Mouse (Mus musculus) limb, embryonic 13.5 days (tissue): Measurements from ENCODE around the gene Galnt3. TPM values are rescaled to one million over a fixed set of nuclear protein-coding genes. Genes with fewer than 3 reads are reported as not detected.

Experiments
- ATAC-seq: fragments of 200-750 bp; cut with Nextera tagmentation; 2 replicates; pipeline ENCODE4 v1.8.0; 2017; ENCODE audit warnings: low read depth, moderate number of reproducible peaks, moderate TSS enrichment; ENCODE audit not compliant: low FRiP score
- H3K27ac ChIP-seq: fragments of 300-500 bp; sonication (generic); 2 replicates; pipeline ENCODE4 v1.5.1; 2015; ENCODE audit warnings: inconsistent platforms, mild to moderate bottlenecking, moderate library complexity
- H3K27me3 ChIP-seq: fragments of 300-500 bp; sonication (generic); 2 replicates; pipeline ENCODE4 v1.6.1; 2015; ENCODE audit warnings: mild to moderate bottlenecking, inconsistent platforms
- H3K36me3 ChIP-seq: fragments of 300-500 bp; sonication (generic); 2 replicates; pipeline ENCODE4 v1.6.1; 2015; ENCODE audit warnings: inconsistent platforms, mild to moderate bottlenecking, moderate library complexity
- H3K4me1 ChIP-seq: fragments of 300-500 bp; sonication (generic); 2 replicates; pipeline ENCODE4 v1.6.1; 2015; ENCODE audit warnings: inconsistent platforms
- H3K4me2 ChIP-seq: fragments of 300-500 bp; sonication (generic); replicated peaks from 2 replicates; pipeline ENCODE4 v1.6.1; 2015; ENCODE audit warnings: inconsistent platforms, mild to moderate bottlenecking, moderate library complexity
- H3K4me3 ChIP-seq: fragments of 300-500 bp; sonication (generic); 2 replicates; pipeline ENCODE4 v1.5.1; 2015; ENCODE audit warnings: moderate library complexity, mild to moderate bottlenecking, inconsistent platforms
- H3K9ac ChIP-seq: fragments of 300-500 bp; sonication (generic); 2 replicates; pipeline ENCODE4 v1.6.1; 2015; ENCODE audit warnings: mild to moderate bottlenecking, inconsistent platforms
- H3K9me3 ChIP-seq: fragments of 300-500 bp; sonication (generic); 2 replicates; pipeline ENCODE4 v1.6.1; 2016; ENCODE audit warnings: inconsistent platforms
- WGBS: fragments of 180-500 bp; shearing (Covaris S2); methylation state at CpG from one replicate; pipeline ENCODE4 v1.1.7; 2015; 5-methylcytosine and 5-hydroxymethylcytosine counted together
- polyA plus RNA-seq: library from polyadenylated mRNA; unstranded; fragments of >200 nt; fragmentation: Nextera tagmentation; extraction: Ambion mirVana; gene quantifications from 2 replicates; pipeline ENCODE4 v1.2.1, GENCODE M21; 2015

The Galnt3 gene
- polyA plus RNA-seq: 2.2 and 5.1 TPM in 2 replicates

GRCm38 (mm10) chr2:66124591-66125271, at the start of gene Galnt3:
Galnt3 (minus strand) TSS chr2:66124994.
- peak within 1 kb of the TSS; percentile 100 for H3K4me2 ChIP-seq
- ATAC-seq: peak; percentile 64
- under 1% methylated on average over 64 of the region's 74 CpGs for WGBS
- peak within 1 kb of the TSS; percentile 56 for H3K4me3 ChIP-seq
- no peaks in the 10 kb centered on the region for H3K36me3 ChIP-seq
- no peak within 1 kb of the TSS for H3K27ac ChIP-seq
- peak within 1 kb of the TSS; percentile 75 for H3K9ac ChIP-seq
- peaks cover 38% of the 10 kb centered on the region for H3K27me3 ChIP-seq
- H3K9me3 ChIP-seq: no peaks in the 10 kb centered on the region
- peaks cover 7% of the 10 kb centered on the region for H3K4me1 ChIP-seq

DNA sequence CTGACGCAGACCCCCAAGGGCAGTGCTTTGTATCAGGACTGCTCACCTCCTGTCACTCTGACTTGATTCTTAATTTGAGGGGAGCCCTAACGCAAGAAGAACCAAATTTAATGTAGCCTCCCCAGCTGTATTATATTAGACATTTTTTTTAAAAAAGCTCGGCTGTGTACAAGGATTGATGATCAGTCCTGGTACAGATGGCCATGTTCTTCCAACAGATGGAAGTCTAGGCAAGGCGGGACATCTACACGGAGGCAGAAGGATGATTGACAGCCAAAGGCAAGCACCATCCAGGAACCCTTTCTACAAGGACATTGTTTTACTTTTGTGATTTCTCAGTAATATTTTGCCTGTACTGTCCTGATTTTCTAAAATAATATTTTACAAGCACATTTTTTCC, 48.3 kb upstream of the Galnt3 start:
- peaks cover 3% of the 10 kb centered on the region; the same call in 1 of the 2 replicates for H3K4me1 ChIP-seq
- no peaks in the 10 kb centered on the region for H3K36me3 ChIP-seq
- H3K9me3 ChIP-seq: no peaks in the 10 kb centered on the region
- 65% methylated on average over 5 of the region's 5 CpGs for WGBS
- no peaks in the 10 kb centered on the region for H3K27me3 ChIP-seq
- no peak overlapping the region for H3K27ac ChIP-seq
- ATAC-seq: no peak
- no peak overlapping the region for H3K9ac ChIP-seq
- H3K4me3 ChIP-seq: no peak overlapping the region
- no peak overlapping the region for H3K4me2 ChIP-seq

DNA sequence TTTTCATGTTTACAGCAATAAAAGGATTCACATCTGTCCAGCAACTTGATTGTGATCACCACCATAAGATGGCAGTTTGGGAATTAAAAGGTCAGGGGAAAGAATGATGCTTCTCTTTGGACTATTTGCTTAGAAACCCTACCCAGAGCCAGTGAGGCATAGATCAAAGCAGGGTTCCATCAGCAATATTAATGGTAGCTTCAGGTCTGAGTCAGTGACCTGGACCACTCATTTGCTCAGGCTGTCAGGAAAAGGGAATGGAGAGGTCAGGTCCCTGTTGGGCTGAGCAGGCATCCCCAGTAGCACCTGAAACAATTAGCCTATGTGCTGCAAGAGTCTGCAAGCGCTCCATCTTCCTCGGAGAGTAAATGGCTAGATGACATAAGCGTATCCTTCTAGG, 46.8 kb upstream of the Galnt3 start:
- no peak for ATAC-seq
- H3K27ac ChIP-seq: no peak overlapping the region
- H3K9ac ChIP-seq: no peak overlapping the region
- WGBS: 86% methylated on average over 3 of the region's 3 CpGs
- H3K4me2 ChIP-seq: no peak overlapping the region
- H3K36me3 ChIP-seq: no peaks in the 10 kb centered on the region
- H3K4me3 ChIP-seq: no peak overlapping the region
- H3K9me3 ChIP-seq: no peaks in the 10 kb centered on the region
- no peaks in the 10 kb centered on the region for H3K4me1 ChIP-seq
- no peaks in the 10 kb centered on the region for H3K27me3 ChIP-seq

DNA sequence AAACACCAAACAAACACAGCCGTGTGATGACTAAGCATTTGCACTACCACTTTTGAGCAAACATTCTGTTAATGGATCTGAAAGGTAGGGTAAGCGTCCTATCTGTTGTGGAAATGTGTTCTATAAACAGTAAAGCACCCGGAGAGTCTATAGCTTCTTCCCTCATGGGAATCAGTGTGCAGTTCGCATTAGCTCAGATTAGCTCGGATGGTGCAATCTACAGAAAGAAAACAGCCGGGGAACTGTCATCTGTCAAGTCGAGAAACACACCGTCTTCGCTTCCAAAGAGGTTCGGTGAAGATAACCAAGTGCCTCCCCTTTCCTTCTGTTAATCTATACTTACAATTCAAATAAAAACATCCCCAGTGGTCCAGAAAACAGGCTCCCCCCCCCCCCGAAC, 45.9 kb upstream of the Galnt3 start:
- Histone ChIP-seq H3K4me2 (no peak overlapping the region), H3K4me3 (no peak overlapping the region), H3K9me3 (no peaks in the 10 kb centered on the region), H3K36me3 (no peaks in the 10 kb centered on the region), H3K27me3 (no peaks in the 10 kb centered on the region), H3K27ac (no peak overlapping the region), H3K9ac (no peak overlapping the region), H3K4me1 (no peaks in the 10 kb centered on the region)
- 78% methylated on average over 11 of the region's 11 CpGs for WGBS
- ATAC-seq: no peak

GRCm38 (mm10) chr2:66165025-66165424, 40.2 kb upstream of the Galnt3 start:
- H3K4me3 ChIP-seq: no peak overlapping the region
- H3K4me2 ChIP-seq: no peak overlapping the region
- no peak overlapping the region for H3K9ac ChIP-seq
- 90% methylated on average over 8 of the region's 8 CpGs for WGBS
- H3K9me3 ChIP-seq: no peaks in the 10 kb centered on the region
- ATAC-seq: no peak
- no peaks in the 10 kb centered on the region for H3K27me3 ChIP-seq
- no peaks in the 10 kb centered on the region for H3K36me3 ChIP-seq
- no peaks in the 10 kb centered on the region for H3K4me1 ChIP-seq
- no peak overlapping the region for H3K27ac ChIP-seq

DNA sequence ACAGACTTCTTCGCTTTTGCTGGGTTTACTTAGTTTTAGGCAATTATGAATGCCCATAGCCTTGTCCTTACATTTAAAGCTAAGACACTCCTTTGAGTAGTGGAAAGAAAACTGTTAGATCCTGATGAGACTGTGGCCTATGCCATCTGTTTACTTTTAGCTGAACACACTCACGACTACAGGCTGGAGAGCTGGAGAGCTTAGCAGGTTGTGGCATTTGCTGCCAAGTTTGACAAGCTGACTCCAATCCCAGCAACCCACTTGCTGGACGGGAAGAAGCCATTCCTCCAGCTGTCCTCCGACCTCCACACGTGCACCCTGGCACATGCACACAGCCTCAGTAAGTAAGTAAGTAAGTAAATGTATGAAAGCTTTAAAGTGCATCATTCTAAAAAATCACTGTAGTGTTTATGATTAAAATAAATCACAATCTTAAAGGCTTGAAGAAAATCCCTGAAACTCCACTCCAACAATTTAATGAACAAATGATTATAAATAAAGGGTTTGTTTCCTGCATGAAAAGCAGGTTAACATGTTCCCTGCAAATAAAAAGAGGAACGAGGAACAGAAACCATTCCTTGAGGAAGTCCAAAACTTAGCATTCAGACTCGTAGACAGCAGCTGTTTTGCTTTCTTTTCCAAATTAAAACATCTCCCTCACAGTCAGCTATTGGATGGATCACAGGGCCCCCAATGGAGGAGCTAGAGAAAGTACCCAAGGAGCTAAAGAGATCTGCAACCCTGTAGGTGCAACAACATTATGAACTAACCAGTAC, 33.5 kb upstream of the Galnt3 start:
- H3K4me1 ChIP-seq: peaks cover 11% of the 10 kb centered on the region; the same call in 1 of the 2 replicates
- no peak overlapping the region for H3K9ac ChIP-seq
- no peaks in the 10 kb centered on the region for H3K9me3 ChIP-seq
- no peak overlapping the region for H3K4me3 ChIP-seq
- WGBS: 44% methylated on average over 7 of the region's 7 CpGs
- H3K4me2 ChIP-seq: no peak overlapping the region
- H3K36me3 ChIP-seq: no peaks in the 10 kb centered on the region
- no peak overlapping the region for H3K27ac ChIP-seq
- no peaks in the 10 kb centered on the region for H3K27me3 ChIP-seq
- ATAC-seq: no peak

DNA sequence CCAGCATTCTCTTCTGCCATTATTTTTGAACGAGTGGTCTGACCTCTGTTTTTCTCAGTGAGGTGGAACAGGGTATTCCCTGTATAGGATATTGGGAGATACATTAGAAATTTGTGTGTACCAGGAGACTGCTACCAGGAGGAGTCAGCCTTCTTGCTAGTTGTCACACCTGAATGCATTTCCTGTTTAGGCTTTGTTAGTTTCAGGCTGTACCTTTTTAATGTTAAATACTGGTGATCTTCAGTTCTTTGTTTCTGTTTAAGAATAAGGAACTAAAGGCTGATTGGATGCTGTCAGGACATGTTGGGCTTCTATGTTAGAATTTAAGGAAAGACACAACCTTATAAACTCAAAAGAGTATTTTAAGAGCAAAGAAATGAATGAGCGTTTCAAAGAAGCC, 26.6 kb upstream of the Galnt3 start:
- Histone ChIP-seq H3K36me3 (no peaks in the 10 kb centered on the region), H3K9ac (no peak overlapping the region), H3K4me2 (no peak overlapping the region), H3K9me3 (no peaks in the 10 kb centered on the region), H3K27me3 (no peaks in the 10 kb centered on the region), H3K27ac (no peak overlapping the region), H3K4me1 (peaks cover 20% of the 10 kb centered on the region), H3K4me3 (no peak overlapping the region)
- WGBS: 75% methylated on average over 2 of the region's 2 CpGs
- ATAC-seq: no peak

DNA sequence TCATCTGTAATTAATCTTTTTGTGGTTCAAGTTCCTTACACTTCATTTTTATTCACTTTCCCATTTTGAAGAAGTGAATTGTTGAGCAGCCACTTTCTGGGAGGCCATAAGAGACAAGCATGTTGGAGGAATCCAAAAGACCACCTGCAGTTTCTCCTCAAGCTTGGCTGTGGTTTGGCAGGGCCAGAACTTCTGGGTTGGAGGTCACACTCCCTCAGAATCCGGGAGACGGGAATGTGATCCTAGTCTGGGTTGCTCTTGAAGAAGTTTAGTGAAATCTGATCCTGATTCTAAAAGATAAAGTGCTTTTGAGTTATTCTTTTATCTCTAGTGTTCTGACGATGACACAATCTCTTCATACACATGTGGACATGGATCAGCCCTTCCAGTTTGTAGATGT, 25.7 kb upstream of the Galnt3 start:
- Histone ChIP-seq H3K4me3 (no peak overlapping the region), H3K4me2 (no peak overlapping the region), H3K9ac (no peak overlapping the region), H3K4me1 (peaks cover 17% of the 10 kb centered on the region), H3K9me3 (no peaks in the 10 kb centered on the region), H3K27me3 (no peaks in the 10 kb centered on the region), H3K36me3 (no peaks in the 10 kb centered on the region), H3K27ac (no peak overlapping the region)
- WGBS: 56% methylated on average over 3 of the region's 3 CpGs
- ATAC-seq: no peak

DNA sequence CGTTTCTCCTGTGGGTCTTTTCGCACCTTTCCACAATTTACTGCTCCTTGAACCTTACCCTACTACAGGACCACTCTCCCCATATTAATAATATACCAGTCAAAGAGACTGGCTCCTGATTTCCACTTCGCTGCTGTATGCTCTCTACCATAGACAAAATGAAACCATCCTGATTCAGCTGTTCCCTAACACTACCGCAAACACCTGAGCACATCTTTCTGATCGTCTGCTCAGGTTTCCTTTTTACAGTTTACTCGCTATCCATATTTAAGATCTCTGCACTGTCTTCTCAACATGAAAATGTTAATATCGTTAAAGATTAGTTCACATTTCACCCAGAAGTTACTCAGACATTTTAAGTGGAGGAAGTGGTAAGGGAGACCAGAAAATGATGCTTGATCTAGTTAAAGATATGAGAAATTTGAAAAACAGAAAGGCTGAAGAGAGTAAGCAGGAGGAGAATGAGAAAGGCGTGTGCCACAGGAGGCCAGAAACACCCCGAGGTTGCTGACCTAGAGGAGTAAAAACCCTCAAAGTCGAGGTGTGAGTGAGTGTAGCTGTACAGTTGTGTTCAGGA, 23.9 kb upstream of the Galnt3 start:
- H3K36me3 ChIP-seq: no peaks in the 10 kb centered on the region
- no peak overlapping the region for H3K27ac ChIP-seq
- no peaks in the 10 kb centered on the region for H3K9me3 ChIP-seq
- H3K9ac ChIP-seq: no peak overlapping the region
- H3K4me3 ChIP-seq: no peak overlapping the region
- WGBS: 75% methylated on average over 10 of the region's 10 CpGs
- peaks cover 26% of the 10 kb centered on the region for H3K4me1 ChIP-seq
- no peak for ATAC-seq
- H3K4me2 ChIP-seq: no peak overlapping the region
- no peaks in the 10 kb centered on the region for H3K27me3 ChIP-seq

DNA sequence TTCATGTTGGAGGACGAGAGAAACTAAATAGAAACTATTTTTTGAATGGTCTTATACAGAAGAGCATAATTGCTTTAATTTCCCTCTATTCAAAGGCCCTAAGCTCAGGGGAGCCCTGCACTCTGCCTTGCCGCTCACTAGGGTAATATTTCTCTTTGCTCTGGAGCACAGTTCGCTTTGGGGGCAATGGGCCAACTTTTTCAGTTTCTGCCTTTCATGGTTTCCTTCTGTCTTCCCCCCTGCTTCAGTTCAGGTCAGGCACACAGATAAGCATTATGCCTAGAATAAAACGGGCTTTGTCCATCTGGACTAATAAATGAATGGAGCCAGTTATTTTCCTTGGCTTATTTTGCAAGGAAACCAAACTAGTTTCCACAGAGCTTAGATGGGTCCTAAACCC, 21.7 kb upstream of the Galnt3 start:
- Histone ChIP-seq H3K4me3 (no peak overlapping the region), H3K4me1 (peaks cover 26% of the 10 kb centered on the region), H3K27ac (no peak overlapping the region), H3K4me2 (no peak overlapping the region), H3K9ac (no peak overlapping the region), H3K9me3 (no peaks in the 10 kb centered on the region), H3K27me3 (no peaks in the 10 kb centered on the region), H3K36me3 (no peaks in the 10 kb centered on the region)
- peak; percentile 55 for ATAC-seq
- WGBS: 28% methylated on average over 4 of the region's 4 CpGs

DNA sequence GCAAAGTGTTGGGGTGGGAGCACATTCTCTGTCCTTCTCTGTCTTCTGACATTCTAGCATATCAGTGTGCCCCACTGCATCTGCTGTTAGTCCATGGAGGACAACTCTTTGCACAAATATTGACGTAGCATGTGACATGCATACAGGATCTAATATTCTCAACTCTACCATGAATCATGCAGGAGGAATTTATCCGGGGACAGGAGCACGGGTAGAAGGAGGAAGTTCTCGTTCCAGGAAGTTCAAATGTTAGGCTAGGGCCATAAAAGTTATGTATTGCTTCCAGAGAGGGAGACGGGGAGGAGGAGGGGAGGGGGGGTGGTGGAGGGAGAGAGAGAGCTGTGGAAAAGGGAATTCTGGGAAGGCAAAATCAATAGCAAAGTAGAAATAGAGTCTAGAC, 20.0 kb upstream of the Galnt3 start:
- H3K36me3 ChIP-seq: no peaks in the 10 kb centered on the region
- WGBS: 11% methylated on average over 5 of the region's 5 CpGs
- peaks cover 26% of the 10 kb centered on the region for H3K4me1 ChIP-seq
- no peak overlapping the region for H3K27ac ChIP-seq
- no peak overlapping the region for H3K4me3 ChIP-seq
- ATAC-seq: no peak
- H3K27me3 ChIP-seq: no peaks in the 10 kb centered on the region
- no peak overlapping the region for H3K4me2 ChIP-seq
- no peaks in the 10 kb centered on the region for H3K9me3 ChIP-seq
- H3K9ac ChIP-seq: no peak overlapping the region

GRCm38 (mm10) chr2:66143284-66143683, 18.5 kb upstream of the Galnt3 start:
- H3K4me1 ChIP-seq: peaks cover 22% of the 10 kb centered on the region
- ATAC-seq: no peak
- H3K36me3 ChIP-seq: no peaks in the 10 kb centered on the region
- H3K9me3 ChIP-seq: no peaks in the 10 kb centered on the region
- no peak overlapping the region for H3K9ac ChIP-seq
- H3K27ac ChIP-seq: no peak overlapping the region
- no peak overlapping the region for H3K4me2 ChIP-seq
- no peak overlapping the region for H3K4me3 ChIP-seq
- H3K27me3 ChIP-seq: no peaks in the 10 kb centered on the region
- 94% methylated on average over 4 of the region's 4 CpGs for WGBS
